ENCODE assay signal across 7 mouse cellular contexts in the genomic region with DNA sequence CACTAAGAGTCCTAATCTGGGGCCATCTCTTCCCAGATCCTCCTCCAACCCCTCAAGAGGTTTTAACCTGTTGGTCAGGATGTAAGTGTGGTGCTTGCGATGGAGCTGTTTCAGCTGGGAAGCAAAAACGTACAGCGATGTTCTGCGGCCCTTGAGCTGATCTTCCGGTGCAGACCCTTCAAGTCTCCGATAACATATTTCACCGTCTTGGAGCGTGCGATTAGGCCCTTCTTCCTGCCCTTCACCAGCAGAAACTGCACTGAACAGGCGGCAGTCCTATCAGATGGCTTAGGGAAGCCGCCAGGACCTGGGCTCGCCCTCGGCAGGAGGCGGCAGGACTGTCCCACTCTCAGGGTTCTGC.
DNase-seq lines count a peak whose midpoint lies in the region; ATAC-seq and TF ChIP-seq lines count a peak whose summit lies in the region.

No protein-coding gene starts in this region.

- under 1% methylated on average over 14 of the region's 14 CpGs for WGBS in lung, embryonic 16.5 days
- WGBS in limb, embryonic 12.5 days, result 1% methylated on average over 14 of the region's 14 CpGs
- WGBS in stomach, embryonic 14.5 days, result under 1% methylated on average over 14 of the region's 14 CpGs

- H3K4me2 ChIP-seq in lung, embryonic 16.5 days (ENCODE audit: low read depth, low read length), result peak overlapping the region; percentile 66
- H3K4me2 ChIP-seq in limb, embryonic 12.5 days, result peak overlapping the region; percentile 90
- peak overlapping the region; percentile 63 for H3K4me2 ChIP-seq in stomach, embryonic 14.5 days (replicated peaks; ENCODE audit: low read depth, low read length)

- H3K4me3 ChIP-seq in lung, embryonic 16.5 days (ENCODE audit: low read length), result peak overlapping the region; percentile 65
- H3K4me3 ChIP-seq in embryonic fibroblast, embryonic 13.5 days (ENCODE audit: insufficient read depth, low read length), result peak overlapping the region; percentile 81
- H3K4me3 ChIP-seq in limb, embryonic 12.5 days (replicated peaks), result peak overlapping the region; percentile 71
- peak overlapping the region; percentile 64 for H3K4me3 ChIP-seq in stomach, embryonic 14.5 days (ENCODE audit: low read depth, low read length)

- TF ChIP-seq POLR2A in embryonic fibroblast, embryonic 13.5 days (IDR thresholded peaks at IDR 0.05; ENCODE audit: low read depth, low read length), result no peak

- no peaks in the 10 kb centered on the region for H3K36me3 ChIP-seq in lung, embryonic 16.5 days (ENCODE audit: control insufficient read depth, insufficient read depth, low read length)
- no peaks in the 10 kb centered on the region for H3K36me3 ChIP-seq in limb, embryonic 12.5 days
- no peaks in the 10 kb centered on the region for H3K36me3 ChIP-seq in stomach, embryonic 14.5 days (ENCODE audit: control insufficient read depth, insufficient read depth, low read length)

- peak overlapping the region; percentile 83 for H3K27ac ChIP-seq in lung, embryonic 16.5 days (ENCODE audit: low read length)
- peak overlapping the region; percentile 74 for H3K27ac ChIP-seq in embryonic fibroblast, embryonic 13.5 days (ENCODE audit: insufficient read depth, low read length)
- peak overlapping the region; percentile 90 for H3K27ac ChIP-seq in limb, embryonic 12.5 days
- peak overlapping the region; percentile 95 for H3K27ac ChIP-seq in stomach, embryonic 14.5 days (ENCODE audit: low read length)

- DNase-seq in lung, adult 18-20 months, result no peak
- DNase-seq in adrenal gland, adult 8-10 months, result no peak
- no peak for DNase-seq in kidney, adult 11 months

- H3K9ac ChIP-seq in lung, embryonic 16.5 days (ENCODE audit: low read length), result peak overlapping the region; percentile 83
- H3K9ac ChIP-seq in limb, embryonic 12.5 days (replicated peaks), result peak overlapping the region; percentile 80
- H3K9ac ChIP-seq in stomach, embryonic 14.5 days (replicated peaks; ENCODE audit: low read depth, low read length), result peak overlapping the region; percentile 69

- TF ChIP-seq CTCF in embryonic fibroblast, embryonic 13.5 days (IDR thresholded peaks at IDR 0.05; ENCODE audit: borderline replicate concordance, insufficient read depth, low read length), result no peak

- no peaks in the 10 kb centered on the region for H3K9me3 ChIP-seq in lung, embryonic 16.5 days (ENCODE audit: control insufficient read depth, low read length)
- no peaks in the 10 kb centered on the region for H3K9me3 ChIP-seq in limb, embryonic 12.5 days
- H3K9me3 ChIP-seq in stomach, embryonic 14.5 days (ENCODE audit: control insufficient read depth, low read depth, low read length), result no peaks in the 10 kb centered on the region

- no peak for ATAC-seq in lung, embryonic 16.5 days (ENCODE audit: low read depth)
- no peak; the same call in 1 of the 2 replicates for ATAC-seq in limb, embryonic 12.5 days (ENCODE audit: insufficient number of reproducible peaks, insufficient read depth, low FRiP score, low TSS enrichment, low read depth)
- no peak for ATAC-seq in stomach, embryonic 14.5 days (ENCODE audit: insufficient number of reproducible peaks, insufficient read depth, low FRiP score, low read depth)

- no peaks in the 10 kb centered on the region for H3K27me3 ChIP-seq in lung, embryonic 16.5 days (ENCODE audit: control insufficient read depth, insufficient read depth, low read depth, low read length)
- H3K27me3 ChIP-seq in limb, embryonic 12.5 days, result no peaks in the 10 kb centered on the region
- no peaks in the 10 kb centered on the region for H3K27me3 ChIP-seq in stomach, embryonic 14.5 days (ENCODE audit: control insufficient read depth, insufficient read depth, low read length)

- H3K4me1 ChIP-seq in lung, embryonic 16.5 days (replicated peaks; ENCODE audit: control insufficient read depth, insufficient read depth, low read length), result peaks cover 15% of the 10 kb centered on the region
- peaks cover 2% of the 10 kb centered on the region; the same call in 1 of the 2 replicates for H3K4me1 ChIP-seq in embryonic fibroblast, embryonic 13.5 days (ENCODE audit: control insufficient read depth, insufficient read depth, low read length)
- H3K4me1 ChIP-seq in limb, embryonic 12.5 days (replicated peaks), result peaks cover 21% of the 10 kb centered on the region
- H3K4me1 ChIP-seq in stomach, embryonic 14.5 days (ENCODE audit: control insufficient read depth, insufficient read depth, low read length), result peaks cover 16% of the 10 kb centered on the region; the same call in 1 of the 2 replicates
